Mouse (Mus musculus) midbrain, embryonic 11.5 days (tissue): Measurements from ENCODE around the gene Tssk2. TPM values are rescaled to one million over a fixed set of nuclear protein-coding genes. Genes with fewer than 3 reads are reported as not detected.
A peak's percentile ranks its signal among the peaks of the same experiment; 100 is the strongest.

ENCODE experiments used
- ATAC-seq: fragments of 200-750 bp; cut with Nextera tagmentation; 2 replicates; pipeline ENCODE4 v1.8.0; 2017; ENCODE audit warnings: moderate TSS enrichment, moderate library complexity; ENCODE audit not compliant: low FRiP score
- DNase-seq: peaks from one replicate; pipeline ENCODE4 v3.0.0; 2015; ENCODE audit warnings: low spot score; ENCODE audit errors: missing footprints
- H3K27ac ChIP-seq: fragments of 300-500 bp; sonication (generic); 2 replicates; pipeline ENCODE4 v1.5.1; 2014; ENCODE audit warnings: low read depth, low read length
- H3K27me3 ChIP-seq: fragments of 300-500 bp; sonication (generic); 2 replicates; pipeline ENCODE4 v1.6.1; 2014; ENCODE audit warnings: mild to moderate bottlenecking, low read length, moderate library complexity, mixed read lengths; ENCODE audit not compliant: control insufficient read depth, insufficient read depth
- H3K36me3 ChIP-seq: fragments of 300-500 bp; sonication (generic); 2 replicates; pipeline ENCODE4 v1.6.1; 2014; ENCODE audit warnings: mild to moderate bottlenecking, low read length, moderate library complexity, mixed read lengths; ENCODE audit not compliant: control insufficient read depth, insufficient read depth
- H3K4me1 ChIP-seq: fragments of 300-500 bp; sonication (generic); 2 replicates; pipeline ENCODE4 v1.6.1; 2014; ENCODE audit warnings: low read length; ENCODE audit not compliant: control insufficient read depth, insufficient read depth
- H3K4me2 ChIP-seq: fragments of 300-500 bp; sonication (generic); 2 replicates; pipeline ENCODE4 v1.6.1; 2014; ENCODE audit warnings: mild to moderate bottlenecking, moderate library complexity
- H3K4me3 ChIP-seq: fragments of 300-500 bp; sonication (generic); 2 replicates; pipeline ENCODE4 v1.5.1; 2014; ENCODE audit warnings: low read depth, low read length
- H3K9ac ChIP-seq: fragments of 300-500 bp; sonication (generic); 2 replicates; pipeline ENCODE4 v1.6.1; 2014; ENCODE audit warnings: low read length
- H3K9me3 ChIP-seq: fragments of 300-500 bp; sonication (generic); 2 replicates; pipeline ENCODE4 v1.6.1; 2016; ENCODE audit warnings: low read length; ENCODE audit not compliant: control insufficient read depth
- WGBS: fragments of 180-500 bp; shearing (Covaris S2); extraction: QIAGEN DNeasy Blood & Tissue Kit; methylation state at CpG from one replicate; pipeline ENCODE4 v1.1.7; 2014; 5-methylcytosine and 5-hydroxymethylcytosine counted together
- polyA plus RNA-seq: library from polyadenylated mRNA; unstranded; fragments of >200 nt; fragmentation: Nextera tagmentation; extraction: Ambion mirVana; gene quantifications from 2 replicates; pipeline ENCODE4 v1.2.1, GENCODE M21; 2014

Gene Tssk2
- polyA plus RNA-seq, 1 experiment from 2014 or later = not detected

DNA sequence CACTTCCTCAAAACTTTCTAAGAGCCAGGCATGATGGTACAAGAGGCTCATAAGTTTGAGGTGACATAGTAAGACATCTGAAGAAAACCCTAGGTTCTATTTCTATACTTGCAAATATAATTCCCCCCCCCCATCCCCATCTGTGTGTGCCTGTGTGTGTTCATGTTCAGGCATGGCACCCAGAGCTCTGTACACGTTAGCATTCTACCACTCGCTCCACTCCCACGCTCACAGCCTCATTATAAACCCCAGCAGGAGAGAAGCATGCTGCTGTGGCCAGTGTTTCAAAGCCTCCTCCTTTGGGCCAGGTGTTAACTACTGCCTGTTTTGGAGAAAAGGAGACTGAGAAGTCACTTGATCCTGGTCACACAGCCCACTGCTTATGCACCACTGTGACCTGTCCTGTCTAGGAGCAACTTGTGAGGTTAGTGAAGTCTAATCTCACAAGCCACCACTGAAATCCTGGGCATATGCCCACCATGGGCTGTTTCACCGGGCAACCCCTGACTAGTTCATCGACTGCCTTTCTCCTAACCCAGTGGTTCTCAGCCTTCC, 33.5 kb downstream of the Tssk2 start:
- Histone ChIP-seq H3K4me2 (no peak overlapping the region), H3K9ac (no peak overlapping the region), H3K4me1 (peaks cover 13% of the 10 kb centered on the region), H3K27ac (no peak overlapping the region), H3K36me3 (no peaks in the 10 kb centered on the region), H3K4me3 (no peak overlapping the region), H3K9me3 (no peaks in the 10 kb centered on the region), H3K27me3 (peaks cover 2% of the 10 kb centered on the region; the same call in 1 of the 2 replicates)
- ATAC-seq = no peak
- 81% methylated on average over 5 of the region's 5 CpGs for WGBS
- DNase-seq = peak; percentile 51

DNA sequence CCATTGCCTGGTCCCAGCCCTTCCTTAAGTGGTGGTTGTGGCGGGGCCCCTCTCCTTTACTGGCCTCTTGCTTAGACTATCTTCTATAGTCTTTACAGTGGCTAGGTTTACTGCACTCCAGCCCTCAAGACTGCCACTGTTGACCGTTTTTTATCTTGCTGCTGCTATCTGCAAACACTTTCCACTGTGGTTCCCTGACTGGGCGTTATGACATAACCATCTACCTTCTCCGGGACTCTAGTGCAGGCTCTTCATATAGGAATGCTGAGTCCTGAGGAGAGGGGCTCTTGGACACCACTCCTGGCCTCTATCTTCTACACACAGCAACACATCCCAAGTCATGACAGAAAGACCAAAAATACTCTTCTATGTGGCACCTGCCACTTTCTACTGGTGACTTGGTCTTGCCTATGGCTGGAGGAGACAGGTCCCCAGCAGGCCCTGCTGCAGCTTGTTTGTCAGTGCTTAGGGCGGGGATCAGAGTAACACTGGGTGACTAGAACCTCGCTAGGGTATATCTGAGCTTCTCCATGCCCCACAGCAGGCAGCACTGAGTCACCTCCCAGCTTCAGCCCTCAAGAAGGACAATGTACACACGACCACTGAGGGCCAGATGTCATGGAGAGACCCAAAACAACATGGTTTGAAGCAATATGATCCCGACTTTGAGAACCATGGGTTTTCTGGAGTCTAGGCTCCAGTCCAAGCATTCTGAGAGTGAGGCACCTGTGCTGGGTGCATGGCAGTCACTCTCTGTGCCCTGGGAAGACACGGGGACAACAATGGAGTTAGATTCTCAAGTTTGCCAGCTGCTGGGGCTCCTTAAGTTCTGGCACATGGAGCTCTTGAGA, 35.4 kb downstream of the Tssk2 start:
- Histone ChIP-seq H3K27ac (no peak overlapping the region), H3K9ac (no peak overlapping the region), H3K27me3 (peaks cover 2% of the 10 kb centered on the region; the same call in 1 of the 2 replicates), H3K4me2 (no peak overlapping the region), H3K4me3 (no peak overlapping the region), H3K4me1 (peaks cover 3% of the 10 kb centered on the region), H3K36me3 (no peaks in the 10 kb centered on the region), H3K9me3 (no peaks in the 10 kb centered on the region)
- ATAC-seq (no peak), DNase-seq (peak; percentile 19)
- 73% methylated on average over 9 of the region's 9 CpGs for WGBS

DNA sequence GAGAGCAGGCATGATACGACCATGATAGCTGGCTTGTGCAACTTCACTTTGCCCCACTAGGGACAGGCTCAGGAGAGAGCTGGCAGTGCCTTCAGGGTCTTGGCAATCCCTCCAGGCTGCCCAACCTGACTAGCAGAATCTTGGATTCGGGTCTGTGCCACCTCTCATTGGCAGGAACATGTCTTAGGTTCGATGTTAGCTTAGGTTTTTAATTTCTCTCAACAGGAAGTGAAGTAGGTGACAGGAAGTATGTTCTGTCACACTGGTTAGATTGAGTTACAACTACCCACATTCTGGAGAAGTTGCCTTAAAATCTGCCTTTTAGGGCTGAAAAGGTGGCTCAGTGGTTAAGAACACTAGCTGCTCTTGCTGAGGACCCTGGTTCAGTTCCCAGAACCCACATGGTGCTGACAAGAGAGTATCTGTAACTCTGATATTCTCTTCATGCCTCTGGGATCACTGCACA, 36.0 kb downstream of the Tssk2 start:
- no peak overlapping the region for H3K9ac ChIP-seq
- WGBS = 73% methylated on average over 3 of the region's 3 CpGs
- DNase-seq = peak; percentile 56
- H3K4me3 ChIP-seq = no peak overlapping the region
- H3K4me1 ChIP-seq = no peaks in the 10 kb centered on the region; the same call in 1 of the 2 replicates
- H3K36me3 ChIP-seq = no peaks in the 10 kb centered on the region
- ATAC-seq = no peak
- H3K9me3 ChIP-seq = no peaks in the 10 kb centered on the region
- H3K4me2 ChIP-seq = no peak overlapping the region
- no peak overlapping the region for H3K27ac ChIP-seq
- H3K27me3 ChIP-seq = peaks cover 2% of the 10 kb centered on the region; the same call in 1 of the 2 replicates

DNA sequence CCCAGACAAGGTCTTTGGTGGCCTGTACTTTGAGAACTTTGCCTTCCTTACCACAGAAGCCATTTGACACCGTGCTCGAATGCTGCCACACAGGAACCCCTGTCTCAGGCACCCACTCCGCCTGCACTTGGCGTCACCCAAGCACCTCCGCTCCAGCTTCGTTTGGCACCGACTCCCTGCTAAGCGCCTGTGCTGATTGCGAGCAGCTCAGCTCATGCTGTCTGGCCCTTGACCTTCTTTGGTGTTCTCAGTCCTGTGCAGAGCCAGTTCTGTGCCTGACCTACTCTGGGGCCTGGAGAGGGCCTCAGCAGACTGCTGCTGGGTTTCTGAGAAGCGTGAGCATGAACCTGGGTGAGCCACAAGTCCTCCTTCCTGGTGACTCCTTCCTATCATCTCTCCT, 38.3 kb downstream of the Tssk2 start:
- WGBS = 79% methylated on average over 10 of the region's 10 CpGs
- no peaks in the 10 kb centered on the region for H3K9me3 ChIP-seq
- DNase-seq (peak; percentile 51), ATAC-seq (no peak)
- H3K4me1 ChIP-seq = no peaks in the 10 kb centered on the region; the same call in 1 of the 2 replicates
- peaks cover 2% of the 10 kb centered on the region; the same call in 1 of the 2 replicates for H3K27me3 ChIP-seq
- no peak overlapping the region for H3K27ac ChIP-seq
- H3K4me2 ChIP-seq = no peak overlapping the region
- no peaks in the 10 kb centered on the region for H3K36me3 ChIP-seq
- no peak overlapping the region for H3K9ac ChIP-seq
- H3K4me3 ChIP-seq = no peak overlapping the region

DNA sequence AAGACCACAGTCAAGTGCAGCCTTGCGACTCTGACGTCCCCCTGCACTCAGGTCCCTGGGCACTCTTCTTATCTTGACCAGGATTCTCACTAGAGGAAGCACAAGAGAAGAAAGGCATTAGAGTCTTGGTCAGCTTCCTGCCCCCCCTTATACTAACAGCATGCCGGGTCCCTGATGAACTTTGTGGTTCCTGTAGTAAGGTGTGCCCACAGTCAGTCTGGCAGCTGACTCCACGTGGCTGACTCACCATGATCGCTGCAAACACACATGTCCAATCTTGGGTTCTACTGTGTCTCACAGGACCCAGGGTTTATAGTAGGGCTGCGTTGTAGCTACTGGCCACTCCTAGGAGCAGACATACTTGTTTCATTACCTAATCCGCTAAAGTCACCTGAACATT, 39.8 kb downstream of the Tssk2 start:
- DNase-seq (no peak), ATAC-seq (no peak)
- WGBS = 79% methylated on average over 7 of the region's 7 CpGs
- Histone ChIP-seq H3K27me3 (peaks cover 2% of the 10 kb centered on the region; the same call in 1 of the 2 replicates), H3K4me2 (no peak overlapping the region), H3K9ac (no peak overlapping the region), H3K4me1 (no peaks in the 10 kb centered on the region; the same call in 1 of the 2 replicates), H3K36me3 (no peaks in the 10 kb centered on the region), H3K27ac (no peak overlapping the region), H3K4me3 (no peak overlapping the region), H3K9me3 (no peaks in the 10 kb centered on the region)

DNA sequence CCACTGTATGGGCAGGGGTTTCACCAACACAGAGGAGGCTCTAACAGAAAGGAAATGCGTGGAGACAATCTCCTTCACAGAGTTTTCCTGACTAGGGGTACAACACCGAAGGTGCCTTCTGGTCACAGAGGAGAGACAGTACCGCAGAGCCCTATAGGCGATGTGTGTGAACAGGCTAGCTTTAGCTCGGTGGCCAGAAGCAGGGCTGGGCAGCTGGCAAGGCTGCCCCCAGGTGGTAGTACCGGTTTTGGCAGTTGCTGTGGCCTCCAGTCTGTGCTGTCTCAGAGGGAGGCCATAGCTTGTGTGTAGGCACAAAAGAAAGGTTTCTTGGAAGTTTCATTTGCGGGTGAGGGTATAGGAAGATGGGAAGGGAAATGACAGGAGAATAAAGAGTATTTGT, 40.4 kb downstream of the Tssk2 start:
- 0 out of 2 replicates have a peak, but pooled peaks cover 2% of the 10 kb centered on the region for H3K27me3 ChIP-seq
- no peak overlapping the region for H3K4me3 ChIP-seq
- 14% methylated on average over 7 of the region's 7 CpGs for WGBS
- H3K27ac ChIP-seq = no peak overlapping the region
- no peak overlapping the region for H3K9ac ChIP-seq
- H3K36me3 ChIP-seq = no peaks in the 10 kb centered on the region
- H3K4me2 ChIP-seq = no peak overlapping the region
- H3K4me1 ChIP-seq = no peaks in the 10 kb centered on the region; the same call in 1 of the 2 replicates
- H3K9me3 ChIP-seq = no peaks in the 10 kb centered on the region
- peak; percentile 84 for ATAC-seq
- peak; percentile 94 for DNase-seq

DNA sequence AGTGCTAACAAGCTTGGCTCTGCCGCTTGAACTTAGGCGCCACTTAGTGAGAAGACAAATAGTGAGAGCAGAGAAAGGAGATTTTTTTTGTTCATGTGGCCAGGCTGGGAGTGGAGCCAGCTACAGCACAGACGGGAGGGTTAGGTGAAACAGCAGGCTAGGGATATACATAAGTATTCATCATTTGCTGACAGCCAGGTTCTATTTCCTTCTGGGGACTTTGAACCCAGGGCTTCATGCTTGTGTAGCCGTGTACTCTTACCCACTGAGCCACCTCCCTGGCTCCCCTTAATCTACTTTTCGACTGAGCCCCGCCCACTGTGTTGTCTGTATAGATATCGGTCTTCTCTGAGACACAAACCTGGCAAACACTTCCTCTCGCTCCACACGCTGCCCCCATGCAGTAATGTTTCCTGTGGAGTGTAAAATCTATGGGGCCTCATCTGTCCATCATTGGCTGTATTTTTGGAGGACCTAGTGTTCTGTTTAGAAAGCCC, 40.9 kb downstream of the Tssk2 start:
- no peak for ATAC-seq
- H3K27me3 ChIP-seq = 0 out of 2 replicates have a peak, but pooled peaks cover 2% of the 10 kb centered on the region
- no peaks in the 10 kb centered on the region for H3K36me3 ChIP-seq
- H3K9ac ChIP-seq = no peak overlapping the region
- no peak for DNase-seq
- WGBS = 64% methylated on average over 9 of the region's 9 CpGs
- H3K4me2 ChIP-seq = no peak overlapping the region
- no peak overlapping the region for H3K27ac ChIP-seq
- H3K4me3 ChIP-seq = no peak overlapping the region
- no peaks in the 10 kb centered on the region; the same call in 1 of the 2 replicates for H3K4me1 ChIP-seq
- no peaks in the 10 kb centered on the region for H3K9me3 ChIP-seq

DNA sequence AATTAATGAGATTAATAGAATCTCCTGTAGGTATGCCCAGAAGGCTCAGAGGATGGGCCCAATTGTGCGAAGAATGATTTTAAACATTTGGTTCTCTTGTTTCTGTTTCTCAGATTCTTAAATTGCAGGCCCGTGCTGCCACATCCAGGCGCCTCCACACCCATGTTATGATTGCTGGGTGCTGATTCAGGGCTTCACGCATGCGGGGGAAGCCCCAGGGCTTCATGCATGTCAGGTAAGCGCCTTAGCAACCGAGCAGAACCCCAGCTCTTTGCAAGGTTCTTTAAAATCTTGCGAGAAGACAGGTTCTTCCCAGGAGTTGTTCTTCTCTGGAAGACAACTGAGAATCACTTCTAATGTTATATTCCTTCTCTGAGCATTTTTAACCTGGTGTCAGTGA, 45.0 kb downstream of the Tssk2 start:
- ATAC-seq (no peak), DNase-seq (no peak)
- Histone ChIP-seq H3K9ac (no peak overlapping the region), H3K27ac (no peak overlapping the region), H3K36me3 (no peaks in the 10 kb centered on the region), H3K4me1 (no peaks in the 10 kb centered on the region; the same call in 1 of the 2 replicates), H3K9me3 (no peaks in the 10 kb centered on the region), H3K4me2 (no peak overlapping the region), H3K27me3 (no peaks in the 10 kb centered on the region), H3K4me3 (no peak overlapping the region)
- WGBS = 74% methylated on average over 8 of the region's 8 CpGs
